Mouse (Mus musculus) splenic B cell, adult 2 months (primary cell): Measurements from ENCODE around the gene Arhgap25.
"Not testable (repeated sequence)": the region's sequence is repeated elsewhere in the genome, so short reads cannot be mapped to it uniquely, and the experiment has no call there.

ENCODE experiments used
- DNase-seq: peaks from one replicate; pipeline ENCODE4 v3.0.0-alpha.2; 2011; ENCODE audit warnings: low read depth, low spot score
- H3K27me3 ChIP-seq: 2 replicates; pipeline ENCODE4 v1.6.1; 2012; ENCODE audit warnings: mild to moderate bottlenecking, low read length, moderate library complexity, mixed read lengths; ENCODE audit not compliant: control insufficient read depth, poor library complexity, insufficient read depth, severe bottlenecking
- H3K36me3 ChIP-seq: 2 replicates; pipeline ENCODE4 v1.6.1; 2012; ENCODE audit warnings: mild to moderate bottlenecking, low read length, moderate library complexity, mixed read lengths; ENCODE audit not compliant: control insufficient read depth, poor library complexity, insufficient read depth, severe bottlenecking

Arhgap25 gene

DNA sequence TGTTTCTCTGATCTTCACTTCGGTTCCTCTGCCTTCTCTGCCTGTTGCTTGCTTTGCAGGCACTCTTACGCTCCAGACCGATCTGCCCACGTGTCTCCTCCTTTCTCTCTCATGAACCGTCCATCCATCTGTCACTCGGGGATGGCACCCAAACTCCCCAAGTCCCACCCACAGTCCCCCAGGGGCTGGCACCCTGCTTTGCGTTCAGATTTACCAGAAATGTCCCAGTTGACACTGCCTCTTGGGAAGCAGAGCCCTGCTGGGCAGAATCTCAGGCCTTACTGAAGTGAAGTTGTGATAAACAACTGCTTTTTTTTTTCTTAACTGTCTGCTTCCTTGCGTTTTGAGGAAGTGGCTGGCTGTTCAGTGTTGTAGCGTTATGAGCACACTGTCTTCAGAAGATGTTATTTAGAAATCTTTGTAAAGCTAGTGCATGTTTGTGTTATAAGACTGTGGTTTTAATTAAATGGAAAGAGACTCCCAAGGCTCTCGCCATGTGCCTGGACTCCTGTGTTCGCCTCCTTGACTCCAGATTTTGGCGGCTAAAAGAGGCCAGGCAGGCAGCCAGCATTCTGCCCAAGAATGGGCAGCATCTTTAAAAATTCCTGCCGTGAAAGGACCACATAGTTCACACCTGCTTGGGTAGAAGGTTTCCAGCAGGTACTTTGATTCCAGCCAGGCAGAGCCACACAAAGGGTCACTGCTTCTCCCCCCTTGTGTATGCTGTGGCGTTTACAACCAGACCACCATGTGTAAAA, at the start of gene Arhgap25:
Arhgap25 (minus strand) TSS at position 307 of the 758 bp plus-strand sequence.
- H3K36me3 ChIP-seq, result no peaks in the 10 kb centered on the region
- H3K27me3 ChIP-seq, result no peaks in the 10 kb centered on the region
- peak; percentile 77 for DNase-seq

- no peak for DNase-seq
- Histone ChIP-seq H3K36me3 (no peaks in the 10 kb centered on the region), H3K27me3 (no peaks in the 10 kb centered on the region)
Observed at GRCm38 (mm10) chr6:87582456-87582855, 49.4 kb upstream of the Arhgap25 start.

- no peaks in the 10 kb centered on the region for H3K36me3 ChIP-seq
- no peak for DNase-seq
- H3K27me3 ChIP-seq, result no peaks in the 10 kb centered on the region
Observed at GRCm38 (mm10) chr6:87581581-87581980, 48.5 kb upstream of the Arhgap25 start.

DNA sequence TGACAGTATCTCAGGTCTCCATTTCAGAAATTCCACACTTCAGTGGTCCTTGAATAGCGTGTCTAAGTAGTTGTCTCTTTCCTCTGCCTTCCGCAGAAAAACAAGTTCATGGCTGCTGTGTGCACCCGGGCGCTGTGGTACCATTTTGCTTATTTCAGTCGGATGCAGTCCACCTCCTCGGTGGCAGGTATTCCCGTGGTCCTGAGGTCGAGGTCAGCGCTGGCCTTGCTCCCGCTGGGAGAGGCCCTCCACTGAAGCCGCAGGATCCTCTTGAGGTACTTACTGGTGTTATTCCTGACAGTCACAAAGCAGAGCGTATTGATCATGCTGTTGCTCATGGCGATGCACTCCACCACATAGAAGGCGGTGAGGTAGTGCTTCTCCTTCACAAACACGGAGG, 48.0 kb upstream of the Arhgap25 start:
- DNase-seq, result no peak
- no peaks in the 10 kb centered on the region for H3K27me3 ChIP-seq
- H3K36me3 ChIP-seq, result no peaks in the 10 kb centered on the region

DNA sequence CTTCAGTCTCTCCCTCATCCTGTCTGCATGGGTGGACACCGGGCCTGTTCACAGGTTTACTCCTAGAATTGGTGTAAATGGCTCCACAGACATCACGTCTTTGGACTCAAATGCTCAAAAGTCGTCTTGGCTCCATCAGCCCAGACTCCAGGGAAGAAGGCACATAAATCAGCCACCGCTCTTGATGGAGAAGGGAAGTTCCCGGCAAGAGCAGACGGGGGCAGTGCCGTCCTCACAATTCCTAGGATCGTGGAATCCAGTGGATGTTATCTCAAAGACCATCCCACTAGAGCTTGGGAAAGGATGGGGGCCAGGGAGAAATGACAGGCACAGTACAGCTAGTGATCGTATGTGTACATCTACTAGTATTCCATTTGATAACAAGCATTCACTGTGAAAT, 45.2 kb upstream of the Arhgap25 start:
- Histone ChIP-seq H3K27me3 (no peaks in the 10 kb centered on the region), H3K36me3 (no peaks in the 10 kb centered on the region)
- no peak for DNase-seq

GRCm38 (mm10) chr6:87576648-87577330, 43.7 kb upstream of the Arhgap25 start:
- no peaks in the 10 kb centered on the region for H3K36me3 ChIP-seq
- no peak for DNase-seq
- H3K27me3 ChIP-seq, result no peaks in the 10 kb centered on the region

GRCm38 (mm10) chr6:87571863-87572262, 38.8 kb upstream of the Arhgap25 start:
- not testable (repeated sequence) for DNase-seq, H3K36me3 ChIP-seq, H3K27me3 ChIP-seq

DNA sequence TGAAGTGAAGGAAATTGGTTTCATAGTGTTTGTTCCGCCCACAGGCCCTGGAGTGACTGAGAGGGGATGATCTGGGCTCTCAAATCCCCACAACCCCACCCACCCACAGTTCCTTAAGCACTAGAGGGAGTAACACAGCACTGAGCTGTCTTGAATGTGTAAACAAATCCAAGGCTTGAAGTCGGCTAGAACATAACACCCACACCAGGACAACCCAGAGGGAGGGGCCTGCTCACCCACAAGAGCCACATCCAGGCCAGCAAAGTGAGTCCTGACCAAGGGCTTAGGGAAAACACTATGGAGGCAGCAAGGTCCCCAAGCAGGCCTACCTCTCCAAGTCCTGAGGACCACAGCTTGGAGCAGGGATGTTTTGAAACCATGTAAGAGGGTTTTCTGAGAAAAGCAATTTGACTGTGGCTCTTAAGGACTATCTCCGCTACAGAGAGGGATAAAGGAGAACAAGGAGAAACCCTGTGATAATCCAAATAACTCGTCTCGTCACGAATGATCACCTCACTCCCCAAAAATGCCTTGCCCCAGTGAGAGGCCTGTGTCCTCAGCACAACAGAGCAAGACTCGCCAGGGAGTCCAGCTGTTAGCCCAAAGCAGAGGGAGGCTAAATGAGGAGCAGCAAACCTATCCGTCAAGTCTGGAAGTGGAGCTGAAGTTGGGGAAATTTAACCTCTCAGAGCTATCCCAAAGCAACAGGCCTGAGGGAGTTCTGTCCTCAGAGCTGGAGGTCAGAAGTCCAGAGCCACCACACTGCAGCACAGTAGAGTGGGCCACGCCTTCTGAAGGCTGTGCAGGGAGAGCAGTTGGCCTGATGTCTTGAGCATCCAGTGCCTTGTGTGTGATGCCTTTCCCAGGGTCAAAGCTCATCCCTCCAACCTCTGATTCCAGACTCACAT, 34.9 kb upstream of the Arhgap25 start:
- DNase-seq, result no peak
- Histone ChIP-seq H3K36me3 (no peaks in the 10 kb centered on the region), H3K27me3 (no peaks in the 10 kb centered on the region)

- no peak for DNase-seq
- H3K27me3 ChIP-seq, result no peaks in the 10 kb centered on the region
- no peaks in the 10 kb centered on the region for H3K36me3 ChIP-seq
Observed at GRCm38 (mm10) chr6:87565166-87565565, 32.1 kb upstream of the Arhgap25 start.

- H3K27me3 ChIP-seq, result no peaks in the 10 kb centered on the region
- DNase-seq, result no peak
- no peaks in the 10 kb centered on the region for H3K36me3 ChIP-seq
Observed at GRCm38 (mm10) chr6:87564356-87564755, 31.3 kb upstream of the Arhgap25 start.

DNA sequence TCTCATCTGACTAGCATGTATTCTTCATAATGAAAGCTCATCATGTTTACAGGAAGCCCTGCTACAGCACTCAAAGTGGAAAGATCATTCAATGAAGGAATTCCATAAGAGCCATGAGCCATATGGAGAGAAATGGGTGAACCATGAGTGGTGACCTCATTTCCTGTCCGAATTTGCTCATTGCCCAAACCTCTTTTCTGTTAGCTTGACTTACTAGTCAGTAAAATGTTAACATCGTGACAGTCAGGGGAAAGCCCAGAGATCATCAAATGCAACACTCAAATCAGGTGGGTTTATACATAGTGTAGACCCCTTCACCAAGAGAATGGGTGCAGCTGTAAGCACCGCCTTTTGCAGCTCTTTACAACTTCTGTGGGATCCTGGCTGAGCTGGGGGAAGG, 20.7 kb upstream of the Arhgap25 start:
- Histone ChIP-seq H3K36me3 (no peaks in the 10 kb centered on the region), H3K27me3 (no peaks in the 10 kb centered on the region; the same call in 1 of the 2 replicates)
- DNase-seq, result no peak

DNA sequence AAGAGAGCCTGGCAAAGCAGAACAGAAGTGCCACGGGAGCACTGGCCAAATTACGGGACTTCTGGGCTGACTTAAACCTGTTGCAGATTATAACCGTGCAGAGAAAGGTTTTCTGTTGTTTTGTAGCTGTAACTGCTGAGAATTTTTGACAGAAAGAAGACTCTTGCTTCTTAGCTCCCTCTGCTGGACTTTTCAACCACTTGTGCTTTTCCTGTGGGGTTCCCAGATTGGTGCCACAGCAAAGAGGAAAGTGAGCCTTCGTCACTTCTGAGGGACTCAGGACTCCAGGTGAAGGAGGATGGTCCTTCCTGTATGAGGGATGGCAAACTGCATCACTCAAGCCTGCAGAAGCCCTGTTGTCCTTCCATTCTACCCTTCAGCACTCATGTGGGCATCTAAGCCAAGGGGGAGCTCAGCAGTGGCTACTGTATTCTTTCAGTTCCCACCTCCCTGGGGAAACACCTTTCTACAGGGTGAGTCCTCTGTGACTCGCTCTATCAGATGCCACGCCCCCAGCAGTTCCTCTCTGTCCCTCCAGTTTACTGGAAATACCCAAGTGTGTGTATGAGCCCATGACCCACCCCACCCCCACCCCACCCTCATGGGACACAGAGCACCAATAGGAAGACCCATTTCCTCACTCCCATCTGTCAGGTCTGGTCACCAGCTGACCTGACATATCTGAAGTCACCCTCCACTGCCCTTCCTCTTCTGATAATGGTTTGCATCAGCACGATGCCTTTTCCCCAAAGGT, 19.2 kb upstream of the Arhgap25 start:
- no peaks in the 10 kb centered on the region for H3K27me3 ChIP-seq

GRCm38 (mm10) chr6:87547836-87548235, 14.8 kb upstream of the Arhgap25 start:
- peak; percentile 37 for DNase-seq
- H3K36me3 ChIP-seq, result no peaks in the 10 kb centered on the region
- H3K27me3 ChIP-seq, result no peaks in the 10 kb centered on the region

More for the DNA sequence above, 19.2 kb upstream of the Arhgap25 start:
- H3K36me3 ChIP-seq, result no peaks in the 10 kb centered on the region
- DNase-seq, result peak; percentile 96

DNA sequence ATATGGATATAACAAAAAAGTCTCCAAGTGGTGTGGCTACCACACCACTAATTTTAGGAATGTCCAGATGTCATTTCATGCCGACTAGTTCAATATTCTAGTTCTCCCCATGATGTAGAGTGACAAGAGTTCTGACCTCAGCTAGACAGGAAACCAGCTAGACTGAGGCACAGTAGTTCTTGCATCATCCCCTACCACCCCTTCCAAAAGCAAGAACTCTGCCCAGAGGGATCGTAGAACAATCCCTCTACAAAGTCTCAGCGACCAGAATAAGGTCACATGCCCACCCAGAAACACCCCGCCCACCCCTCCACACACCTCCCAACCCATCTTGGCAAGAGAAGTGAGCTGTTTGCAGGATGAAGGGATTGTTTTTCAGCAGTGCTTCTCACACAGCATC, 14.4 kb upstream of the Arhgap25 start:
- DNase-seq, result no peak
- no peaks in the 10 kb centered on the region for H3K27me3 ChIP-seq
- no peaks in the 10 kb centered on the region for H3K36me3 ChIP-seq
